Mouse (Mus musculus): ENCODE results near the gene Ajm1.
"Not testable (repeated sequence)": the region's sequence is repeated elsewhere in the genome, so short reads cannot be mapped to it uniquely, and the experiment has no call there.

The Ajm1 gene

DNA sequence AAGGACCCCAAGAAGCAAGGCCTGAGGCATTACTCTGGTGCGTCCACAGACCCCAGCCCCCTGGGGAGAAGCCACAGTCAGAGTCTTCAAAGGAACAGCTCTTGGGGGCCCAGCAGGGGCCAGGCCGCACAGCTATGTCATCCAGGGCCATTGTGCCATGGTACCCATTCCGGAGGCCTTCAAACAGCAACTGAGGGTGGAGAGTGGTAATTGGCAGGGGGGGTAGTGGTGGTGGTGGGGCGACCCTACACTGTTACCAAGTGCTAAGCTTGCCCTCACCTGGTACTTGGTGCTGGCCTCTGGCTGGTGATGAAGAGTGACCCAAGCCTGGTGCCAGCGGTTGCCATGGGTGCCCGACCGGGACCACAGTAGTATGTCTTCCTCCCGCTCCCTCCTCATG, 15.8 kb downstream of the Ajm1 start:
- no peak for DNase-seq (ENCODE audit: low spot score in 2 of 2)

DNA sequence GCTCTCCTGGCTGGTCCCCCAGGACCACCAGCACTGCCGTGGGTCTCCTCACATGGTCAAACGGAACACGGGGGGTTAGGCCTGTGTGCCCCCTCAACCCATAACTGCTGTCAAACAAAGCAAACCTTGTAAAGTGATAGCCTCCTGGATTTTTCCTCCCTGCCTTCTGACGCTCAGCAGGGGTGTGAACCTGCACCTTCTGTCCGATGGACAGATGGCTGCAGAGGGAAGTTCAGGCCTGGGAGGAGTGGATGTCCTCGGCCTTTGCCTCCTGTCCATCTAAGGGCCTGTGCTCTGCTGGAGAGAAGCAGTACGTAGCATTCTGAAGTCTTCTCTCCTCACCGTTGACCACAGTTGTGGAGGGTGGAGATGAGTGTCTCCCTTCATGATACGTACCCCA, 19.6 kb downstream of the Ajm1 start:
- no peak for DNase-seq (ENCODE audit: low spot score in 2 of 2)

DNA sequence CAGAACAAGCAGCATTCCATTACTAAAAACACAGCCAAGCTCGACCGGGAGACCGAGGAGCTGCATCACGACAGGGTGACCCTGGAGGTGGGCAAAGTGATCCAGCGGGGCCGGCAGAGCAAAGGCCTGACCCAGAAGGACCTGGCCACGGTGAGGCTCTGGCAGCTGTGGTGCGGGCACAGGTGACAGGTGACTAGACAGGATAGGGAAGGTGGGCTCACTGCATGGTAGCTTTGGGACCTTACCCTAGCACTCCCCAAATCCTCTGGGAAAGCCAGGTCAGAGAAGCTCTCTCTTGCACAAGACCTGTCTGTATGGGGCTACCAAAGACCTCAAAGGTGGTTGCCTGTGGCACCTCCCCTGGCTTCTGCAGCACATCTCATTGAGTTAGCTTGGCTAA, 21.0 kb downstream of the Ajm1 start:
- no peak for DNase-seq (ENCODE audit: low spot score in 2 of 2)

DNA sequence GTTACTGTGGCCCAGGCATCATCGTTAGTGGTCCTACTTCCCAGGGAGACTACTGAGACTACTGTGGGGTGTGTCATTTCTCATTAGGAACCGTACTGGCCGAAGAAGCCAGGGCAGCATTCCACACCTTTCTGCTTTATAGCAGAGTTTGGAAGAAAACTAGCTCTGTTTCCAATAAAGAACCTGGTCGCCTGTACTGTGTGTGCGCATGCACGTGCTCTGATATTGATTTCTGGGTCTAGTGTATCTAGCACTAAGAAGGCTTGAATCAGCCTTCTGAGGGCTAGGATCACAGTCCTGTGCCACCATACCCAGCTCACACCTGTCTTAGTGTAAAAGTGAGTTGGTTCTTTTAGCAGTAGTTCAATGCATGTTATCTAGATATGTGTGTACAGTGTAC, 22.8 kb downstream of the Ajm1 start:
- no peak for DNase-seq (ENCODE audit: low spot score in 2 of 2)

DNA sequence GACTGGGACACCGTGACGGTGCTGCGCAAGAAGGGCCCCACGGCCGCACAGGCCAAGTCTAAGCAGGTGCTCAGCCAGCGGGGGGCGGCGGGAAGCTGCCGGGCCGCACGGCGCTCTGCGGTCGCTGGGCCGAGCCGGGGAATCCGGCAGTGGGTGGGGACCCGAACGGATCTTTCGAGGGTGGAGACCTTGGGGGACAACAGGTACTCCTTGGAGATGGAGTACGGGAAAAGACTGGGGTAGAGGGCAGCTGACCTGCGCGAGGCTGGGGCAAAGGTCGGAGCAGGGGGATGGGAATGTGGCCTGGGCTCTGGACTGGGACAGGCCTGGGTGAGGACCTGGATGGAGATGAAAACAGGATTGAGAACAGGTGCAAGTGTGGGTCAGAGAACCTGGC, 23.6 kb downstream of the Ajm1 start:
- DNase-seq (ENCODE audit: low spot score in 2 of 2), result no peak

DNA sequence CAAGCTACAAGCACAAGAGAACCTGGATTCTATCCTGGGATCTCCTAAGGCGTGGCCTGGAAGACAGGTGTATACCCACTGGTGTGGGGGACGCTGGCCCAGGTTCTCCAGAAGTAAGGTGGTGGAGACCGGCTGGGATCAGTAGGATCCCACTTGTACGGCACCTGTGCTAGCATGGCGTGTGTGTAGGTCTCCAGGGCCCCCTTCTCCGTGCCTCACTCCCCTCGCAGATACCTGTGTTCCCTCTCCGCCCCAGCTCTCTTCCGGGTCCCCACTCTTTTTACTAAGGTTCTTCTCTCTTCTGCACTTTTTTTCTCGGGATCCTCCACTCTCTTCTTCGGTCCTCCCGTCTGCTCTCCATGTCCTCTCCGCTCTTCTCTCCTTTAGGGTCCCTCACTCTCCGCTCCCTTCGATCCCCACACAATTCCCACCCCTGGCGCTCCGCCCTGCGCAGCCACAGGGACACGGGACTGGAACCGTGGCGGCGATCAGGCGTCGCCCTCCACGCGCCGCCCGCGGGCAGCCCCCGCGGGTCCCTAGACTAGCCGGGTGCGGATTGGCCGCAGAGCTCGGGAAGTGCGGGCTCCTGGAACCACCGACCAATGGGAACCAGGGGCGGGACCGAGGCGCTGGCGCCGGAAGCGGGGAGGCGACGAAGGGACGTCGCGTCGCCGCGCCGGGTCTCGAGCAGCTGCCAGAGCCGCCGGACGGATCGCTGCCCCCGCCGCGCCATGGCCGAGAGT, 24.2 kb downstream of the Ajm1 start, which contains the start of gene Edf1:
Gene Edf1, plus strand, starts transcription at position 627 of the 743 bp plus-strand sequence.
- peak; percentile 88 to 93 for DNase-seq (ENCODE audit: low spot score in 2 of 2)

DNA sequence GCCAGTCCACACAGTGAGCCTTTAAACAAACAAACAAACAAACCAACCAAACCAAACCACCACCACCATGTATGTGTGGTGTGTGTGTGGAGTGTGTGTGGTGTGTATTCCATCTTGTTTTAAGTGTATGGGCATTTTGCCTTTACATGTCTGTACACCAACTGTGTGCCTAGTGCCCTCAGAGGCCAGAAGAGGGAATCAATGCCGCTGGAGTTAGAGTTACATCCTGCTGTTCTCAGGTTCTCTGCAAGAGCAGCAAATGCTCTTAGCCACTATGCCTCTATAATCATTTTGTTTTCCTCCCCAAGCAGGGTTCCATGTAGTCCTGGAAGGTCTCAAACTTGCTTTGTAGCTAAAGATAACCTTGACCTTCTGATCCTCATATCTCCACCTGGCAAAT, 25.3 kb downstream of the Ajm1 start:
- DNase-seq (ENCODE audit: low spot score in 2 of 2), result no peak

DNA sequence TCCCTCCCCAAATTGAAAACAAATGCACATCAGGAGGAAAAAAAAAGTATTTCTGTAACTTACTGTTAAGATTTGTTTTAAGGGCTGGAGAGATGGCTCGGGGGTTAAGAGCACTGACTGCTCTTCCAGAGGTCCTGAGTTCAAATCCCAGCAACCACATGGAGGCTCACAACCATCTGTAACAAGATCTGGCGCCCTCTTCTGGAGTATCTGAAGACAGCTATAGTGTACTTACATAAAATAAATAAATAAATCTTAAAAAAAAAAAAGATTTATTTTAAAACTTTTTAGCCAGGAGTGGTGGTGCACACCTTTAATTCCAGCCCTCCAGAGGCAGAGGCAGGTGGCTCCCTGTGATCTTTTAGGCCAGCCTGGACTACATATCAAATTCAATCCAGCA, 26.1 kb downstream of the Ajm1 start:
- not testable (repeated sequence) for DNase-seq (ENCODE audit: low spot score in 2 of 2)

DNA sequence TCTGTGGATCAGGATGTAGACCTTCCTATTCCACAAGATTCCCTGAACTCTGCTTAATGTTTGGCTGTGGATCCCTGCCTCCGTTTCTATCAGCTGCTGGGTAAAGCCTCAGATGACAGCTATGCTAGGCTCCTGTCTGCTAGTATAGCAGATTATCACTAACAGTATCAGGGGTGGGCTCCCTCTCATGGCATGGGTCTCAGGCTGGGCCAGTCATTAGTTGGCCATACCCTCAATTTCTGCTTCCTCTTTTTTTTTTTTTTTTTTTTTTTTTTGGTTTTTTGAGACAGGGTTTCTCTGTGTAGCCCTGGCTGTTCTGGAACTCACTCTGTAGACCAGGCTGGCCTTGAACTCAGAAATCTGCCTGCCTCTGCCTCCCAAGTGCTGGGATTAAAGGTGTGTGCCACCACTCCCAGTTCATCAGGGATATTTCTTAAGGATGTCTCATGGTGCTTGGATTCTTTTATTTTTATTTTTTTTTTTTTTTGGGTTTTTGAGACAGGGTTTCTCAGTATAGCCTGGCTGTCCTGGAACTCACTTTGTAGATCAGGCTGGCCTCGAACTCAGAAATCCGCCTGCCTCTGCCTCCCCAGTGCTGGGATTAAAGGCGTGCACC, 28.3 kb downstream of the Ajm1 start:
- not testable (repeated sequence) for DNase-seq (ENCODE audit: low spot score in 2 of 2)

DNA sequence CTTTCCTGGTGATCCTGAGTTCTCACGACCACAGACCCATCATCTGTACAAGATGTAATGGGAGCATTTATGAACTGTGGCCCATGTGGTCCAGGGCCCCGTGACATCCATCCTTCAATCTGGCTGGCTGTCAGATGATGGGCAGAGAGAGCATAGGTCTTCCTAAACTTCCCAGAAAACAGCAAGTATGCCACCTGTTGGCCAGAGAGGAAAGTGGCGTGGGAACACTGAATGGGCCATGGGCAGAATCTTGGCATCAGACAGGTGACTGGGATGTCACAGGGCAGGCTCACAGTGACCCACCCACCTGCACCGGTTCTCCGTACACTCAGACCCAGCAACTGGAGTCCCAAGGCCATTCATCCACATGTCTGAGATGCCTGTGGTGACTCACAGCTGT, 30.4 kb downstream of the Ajm1 start:
- DNase-seq (ENCODE audit: low spot score in 2 of 2), result peak in 1 of 2 experiments; percentile 45

DNA sequence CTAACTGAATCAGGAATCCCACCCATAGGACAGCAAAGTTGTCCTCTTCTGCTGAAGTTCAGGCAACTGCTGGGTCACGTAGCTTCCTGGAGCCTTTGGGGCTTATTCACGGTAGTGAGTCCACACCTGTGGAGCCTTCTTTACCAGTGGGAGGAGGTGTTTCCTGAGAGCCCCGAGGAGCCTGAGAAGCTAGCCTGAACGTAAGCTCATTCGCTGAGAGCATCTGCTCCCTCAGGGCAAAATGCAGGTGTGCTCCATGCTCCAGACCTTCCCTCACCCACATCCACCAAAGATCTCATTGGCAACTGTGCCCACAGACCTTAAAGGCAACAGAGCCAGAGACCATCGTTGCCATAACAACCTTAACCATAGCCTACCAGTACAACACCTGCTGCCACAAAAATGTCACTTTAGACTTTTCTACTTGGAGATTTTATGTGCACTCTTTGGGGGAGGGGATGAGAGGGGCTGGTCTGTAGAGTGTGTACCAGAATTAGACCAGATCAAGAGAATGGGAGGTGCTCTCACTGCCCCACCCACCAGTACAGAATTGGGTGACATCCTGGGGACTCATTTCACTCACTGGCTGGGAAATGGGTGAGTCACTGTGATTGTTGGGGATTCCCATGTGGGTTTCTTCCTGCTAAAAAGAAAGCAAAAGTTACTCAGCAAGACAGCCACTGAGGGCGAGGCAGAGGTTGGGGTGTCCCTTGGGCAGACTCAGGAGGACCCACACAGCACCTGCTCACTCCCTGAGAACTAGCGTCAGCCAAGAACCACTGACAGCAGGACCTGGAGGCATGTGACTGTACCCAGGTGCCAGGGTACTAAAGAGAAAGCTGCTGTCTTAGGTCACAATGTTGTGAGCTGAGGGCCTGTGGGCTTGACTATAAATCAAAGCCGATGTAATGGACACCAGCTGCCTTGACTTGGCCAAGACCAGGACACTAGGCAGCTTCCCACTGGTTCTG, 32.3 kb downstream of the Ajm1 start:
- DNase-seq (ENCODE audit: low spot score in 2 of 2), result no peak

DNA sequence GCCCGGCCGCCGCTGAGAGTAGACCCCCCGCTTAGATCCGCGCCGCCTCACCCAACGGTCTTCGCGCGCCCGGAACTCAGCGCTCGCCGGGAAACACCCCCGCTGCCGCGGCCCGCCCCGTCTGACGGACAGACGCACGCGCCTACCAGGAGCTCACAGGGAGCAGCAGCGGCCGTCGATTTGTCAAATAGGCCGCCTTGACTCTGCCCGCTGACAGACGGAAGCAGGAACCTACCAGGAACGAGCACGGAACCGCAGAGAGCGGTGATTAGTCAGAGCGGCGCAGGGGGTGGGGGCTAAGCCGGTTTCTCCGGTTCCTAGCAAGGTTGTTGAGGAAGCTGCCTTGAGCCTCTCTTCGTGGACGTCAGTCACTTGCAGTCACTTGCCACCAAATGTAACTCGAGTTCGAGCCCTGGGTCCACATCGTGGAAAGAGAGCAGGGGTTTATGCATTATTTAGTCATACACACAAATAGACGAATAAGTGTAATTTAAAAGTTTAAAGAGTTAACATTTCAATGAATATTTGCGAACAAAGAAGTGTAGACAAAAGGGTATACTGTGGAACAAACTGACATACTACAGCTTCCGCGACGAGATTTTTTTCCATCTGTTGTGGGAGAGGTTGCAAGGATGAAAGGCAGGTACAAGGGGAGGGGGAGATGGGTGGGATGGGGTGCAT, 34.6 kb downstream of the Ajm1 start, which contains the start of gene Traf2:
Gene Traf2, minus strand, starts transcription at position 130 of the 681 bp plus-strand sequence.
- DNase-seq (ENCODE audit: low spot score in 2 of 2), result peak; percentile 98 to 99

DNA sequence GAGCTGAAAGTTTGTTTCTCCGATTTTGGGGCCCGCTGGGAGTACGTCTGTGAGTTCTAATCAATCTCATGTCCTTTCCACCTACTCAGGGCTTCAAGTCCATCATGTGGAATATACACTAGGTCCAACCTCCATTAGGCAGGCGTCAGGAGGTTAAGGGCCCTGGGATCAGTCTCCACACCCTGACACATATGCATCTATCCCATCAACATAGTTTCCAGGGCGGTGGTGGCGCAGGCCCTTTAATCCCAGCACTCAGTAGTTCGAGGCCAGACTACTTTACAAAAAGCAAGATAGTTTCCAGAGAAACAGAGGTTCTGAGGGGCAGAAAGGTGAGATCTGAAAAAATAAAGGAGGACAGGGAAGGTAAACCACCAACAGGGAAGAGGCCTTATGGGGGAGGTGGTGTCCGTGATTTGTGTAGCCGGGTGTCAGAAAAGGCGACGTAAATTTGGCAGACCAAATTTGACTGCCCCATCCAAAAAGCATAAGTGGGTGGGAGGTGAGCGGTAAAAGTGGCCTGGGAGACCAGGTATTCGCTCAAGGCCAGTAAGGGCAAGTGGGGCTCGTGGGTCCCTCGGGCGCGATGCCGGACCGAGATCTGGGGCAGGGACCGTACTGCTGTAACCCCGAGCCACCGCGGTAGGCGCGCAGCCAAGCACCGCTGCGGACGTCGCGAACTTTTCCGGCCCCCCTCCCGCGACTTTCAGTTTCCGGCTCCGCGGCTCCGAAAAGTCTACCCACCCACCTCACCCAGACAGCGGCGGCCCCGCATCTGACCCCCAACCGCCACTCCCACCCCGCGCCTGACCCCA, 35.4 kb downstream of the Ajm1 start:
- no peak for DNase-seq (ENCODE audit: low spot score in 2 of 2)

DNA sequence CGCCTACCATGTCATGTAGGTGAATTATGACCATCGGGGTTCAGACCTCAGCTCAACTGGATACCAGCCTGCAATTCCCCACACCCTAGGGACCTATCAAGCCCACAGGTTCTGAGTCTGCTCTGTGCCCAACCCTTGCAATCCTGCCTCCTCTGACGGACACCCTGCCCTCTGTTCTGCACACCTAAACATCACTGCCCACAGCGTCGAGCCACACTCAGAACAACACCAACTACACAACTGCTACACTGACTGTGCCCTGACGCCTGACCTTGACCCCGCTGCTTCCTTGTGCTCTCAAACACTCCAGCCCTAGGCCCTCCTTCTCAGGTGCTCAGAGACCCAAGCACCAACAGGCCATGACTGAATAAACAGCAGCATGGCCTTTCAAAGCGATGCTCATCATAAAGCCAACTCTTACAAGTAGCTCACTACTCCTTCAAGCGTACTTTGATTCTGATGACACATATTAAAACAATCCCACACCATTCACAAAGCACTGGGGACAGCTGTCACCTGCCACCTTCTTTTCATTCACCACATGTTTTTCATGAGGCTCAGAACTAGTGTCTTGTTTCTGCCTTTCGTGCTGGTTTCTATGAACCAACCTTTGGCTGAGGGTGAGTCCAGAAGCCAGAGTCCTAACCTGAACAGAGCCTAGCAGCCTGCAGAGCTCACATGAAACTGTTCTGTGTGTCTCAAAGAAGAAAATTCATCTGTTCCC, 39.8 kb downstream of the Ajm1 start:
- no peak for DNase-seq (ENCODE audit: low spot score in 2 of 2)

DNA sequence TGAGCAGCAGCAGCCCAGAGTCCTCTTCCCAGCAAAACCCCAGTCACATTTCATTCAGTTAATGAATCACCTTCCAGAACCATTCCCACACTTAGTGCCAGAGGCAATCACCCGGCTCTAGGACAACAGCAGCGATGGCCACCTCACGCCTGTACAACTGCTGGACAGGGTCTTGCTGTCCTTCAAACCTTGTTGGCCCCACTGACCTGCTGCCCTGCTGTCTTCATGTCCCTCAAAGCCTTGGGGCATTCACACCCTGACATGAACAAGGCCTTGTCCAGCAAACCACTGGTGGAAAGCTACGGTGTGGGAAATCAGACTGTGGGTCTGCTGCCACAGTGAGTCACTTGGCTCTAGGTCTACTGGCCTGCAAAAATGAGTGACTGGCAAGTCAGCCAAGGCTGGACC, 41.0 kb downstream of the Ajm1 start:
- DNase-seq (ENCODE audit: low spot score in 2 of 2), result no peak

DNA sequence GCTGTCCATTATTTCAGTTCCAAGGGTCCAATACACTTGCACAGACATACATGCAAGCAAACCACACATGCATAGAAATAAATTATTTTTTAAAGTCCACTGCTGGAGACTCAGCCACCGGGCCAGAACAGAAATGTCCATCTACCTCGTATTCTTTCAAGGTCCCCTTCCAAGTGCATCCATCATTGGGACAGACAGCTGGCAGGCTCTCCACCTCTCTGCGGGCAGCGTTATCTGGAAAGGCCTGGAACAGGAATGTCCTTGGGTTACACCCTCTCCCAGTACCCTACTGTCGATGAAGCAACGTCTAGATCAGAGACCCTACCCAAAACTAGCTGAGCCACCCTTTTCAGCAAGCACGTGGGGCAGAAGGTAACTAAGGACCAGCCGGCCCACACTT, 45.0 kb downstream of the Ajm1 start:
- no peak for DNase-seq (ENCODE audit: low spot score in 2 of 2)

DNA sequence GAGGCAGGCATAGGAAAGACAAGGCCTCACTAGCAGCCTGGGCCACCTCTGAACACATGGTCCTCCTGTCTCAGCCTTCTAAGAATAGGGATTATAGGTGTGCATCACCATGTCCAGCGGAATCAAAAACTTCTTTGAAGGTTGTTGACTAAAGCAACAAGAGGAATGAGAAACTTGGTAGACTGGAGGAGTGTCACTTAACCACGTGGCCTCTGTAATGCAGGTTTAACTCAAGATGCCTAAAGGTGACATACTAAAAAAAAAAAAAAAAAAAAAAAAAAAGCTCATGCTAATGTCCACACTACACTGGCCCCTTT, 46.7 kb downstream of the Ajm1 start:
- no peak for DNase-seq (ENCODE audit: low spot score in 2 of 2)

DNA sequence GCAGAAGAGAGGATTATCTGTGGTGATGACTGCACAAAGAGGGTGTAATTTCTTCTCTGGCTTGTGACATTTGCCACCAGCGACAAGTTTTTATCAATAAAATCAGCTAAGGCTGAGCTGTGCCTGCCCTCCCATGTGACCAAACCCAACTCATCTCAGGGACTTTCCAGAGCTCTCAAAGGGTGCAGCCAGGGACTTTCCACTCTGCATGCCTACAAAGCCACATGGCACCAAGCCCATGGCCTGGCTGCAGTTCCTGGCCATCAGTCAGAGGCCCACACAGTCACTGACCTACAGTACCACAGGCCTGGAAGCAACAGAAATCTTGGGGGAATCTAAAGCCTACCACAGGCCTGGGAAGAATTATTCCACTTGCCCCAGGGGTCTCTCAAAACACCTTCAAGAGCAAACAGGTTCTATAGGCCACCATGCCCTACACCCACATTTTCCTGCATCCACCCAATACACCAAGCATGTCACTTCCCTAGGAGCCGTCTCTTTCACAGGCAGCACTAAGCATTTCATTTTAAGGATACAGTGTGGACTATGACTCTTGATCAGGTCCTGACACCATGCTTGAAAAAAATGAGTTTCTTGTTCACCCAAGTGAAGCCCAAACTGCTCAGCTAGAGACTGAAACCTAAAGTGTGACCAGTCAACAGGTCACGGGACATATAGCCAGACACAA, 47.2 kb downstream of the Ajm1 start:
- DNase-seq (ENCODE audit: low spot score in 2 of 2), result peak in 1 of 2 experiments; percentile 48

DNA sequence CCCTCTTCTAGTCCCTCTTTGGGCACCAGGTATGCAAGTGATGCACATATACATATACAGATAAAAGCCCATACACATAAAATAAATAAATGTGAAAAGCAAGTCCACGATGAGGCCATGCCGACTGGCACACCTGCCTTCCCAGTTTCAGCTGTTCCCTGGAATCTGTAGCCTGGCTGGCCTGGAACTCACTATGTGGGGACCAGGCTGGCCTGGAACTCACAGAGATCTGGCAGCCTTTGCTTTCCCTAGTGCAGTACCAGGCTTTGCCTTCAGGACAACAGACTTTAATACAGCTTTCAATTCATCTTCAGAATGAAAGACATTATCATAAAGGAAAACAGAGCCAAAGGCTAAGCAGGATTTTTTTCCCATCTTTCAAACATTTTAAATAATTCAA, 47.9 kb downstream of the Ajm1 start:
- no peak for DNase-seq (ENCODE audit: low spot score in 2 of 2)
